Mouse (Mus musculus) midbrain, postnatal 0 days (tissue): ENCODE data around the gene Tmprss7. TPM values are rescaled to one million over a fixed set of nuclear protein-coding genes. Genes with fewer than 3 reads are reported as not detected.
A peak's percentile ranks its signal among the peaks of the same experiment; 100 is the strongest.

Experiments
- ATAC-seq: fragments of 200-750 bp; cut with Nextera tagmentation; 2 replicates; pipeline ENCODE4 v1.8.0; 2017; ENCODE audit warnings: moderate number of reproducible peaks, mild to moderate bottlenecking, moderate TSS enrichment, moderate library complexity; ENCODE audit not compliant: low FRiP score
- DNase-seq: peaks from one replicate; pipeline ENCODE4 v3.0.0-alpha.2; 2015; ENCODE audit warnings: low spot score
- H3K27ac ChIP-seq: fragments of 300-500 bp; sonication (generic); 2 replicates; pipeline ENCODE4 v1.5.1; 2014; ENCODE audit warnings: low read depth, mild to moderate bottlenecking, low read length, mixed read lengths
- H3K27me3 ChIP-seq: fragments of 300-500 bp; sonication (generic); 2 replicates; pipeline ENCODE4 v1.6.1; 2014; ENCODE audit warnings: low read length, control low read depth, mixed read lengths; ENCODE audit not compliant: insufficient read depth
- H3K36me3 ChIP-seq: fragments of 300-500 bp; sonication (generic); 2 replicates; pipeline ENCODE4 v1.6.1; 2014; ENCODE audit warnings: low read length, control low read depth, mixed read lengths; ENCODE audit not compliant: insufficient read depth
- H3K4me1 ChIP-seq: fragments of 300-500 bp; sonication (generic); 2 replicates; pipeline ENCODE4 v1.6.1; 2014; ENCODE audit warnings: mild to moderate bottlenecking, control low read depth, antibody characterized with exemption, low read length, mixed read lengths; ENCODE audit not compliant: insufficient read depth
- H3K4me2 ChIP-seq: fragments of 300-500 bp; sonication (generic); 2 replicates; pipeline ENCODE4 v1.6.1; 2014; ENCODE audit warnings: low read depth, mild to moderate bottlenecking, low read length, mixed read lengths; ENCODE audit not compliant: poor library complexity, severe bottlenecking
- H3K4me3 ChIP-seq: fragments of 300-500 bp; sonication (generic); 2 replicates; pipeline ENCODE4 v1.5.1; 2014; ENCODE audit warnings: low read depth, mild to moderate bottlenecking, low read length, moderate library complexity
- H3K9ac ChIP-seq: fragments of 300-500 bp; sonication (generic); replicated peaks from 2 replicates; pipeline ENCODE4 v1.6.1; 2014; ENCODE audit warnings: mild to moderate bottlenecking, low read length, moderate library complexity, mixed read lengths; ENCODE audit not compliant: poor library complexity, severe bottlenecking
- H3K9me3 ChIP-seq: fragments of 300-500 bp; sonication (generic); 2 replicates; pipeline ENCODE4 v1.6.1; 2016; ENCODE audit warnings: low read length, control low read depth
- CTCF ChIP-seq: IDR thresholded peaks from 2 replicates; pipeline ENCODE4 v1.5.1; 2016; ENCODE audit warnings: antibody characterized with exemption, mild to moderate bottlenecking
- WGBS: fragments of 180-500 bp; shearing (Covaris S2); extraction: QIAGEN DNeasy Blood & Tissue Kit; methylation state at CpG from one replicate; pipeline ENCODE4 v1.1.7; 2014; 5-methylcytosine and 5-hydroxymethylcytosine counted together
- polyA plus RNA-seq: library from polyadenylated mRNA; unstranded; fragments of >200 nt; fragmentation: Nextera tagmentation; extraction: Ambion mirVana; gene quantifications from 2 replicates; pipeline ENCODE4 v1.2.1, GENCODE M21; 2015
- total RNA-seq: library from RNA; depleted of rRNA; stranded (reverse); fragments of >200 nt; gene quantifications from 2 replicates; pipeline ENCODE4 v1.2.3, GENCODE M21; 2014; rRNA removed

Tmprss7 gene
- 1.2 and 1.4 TPM in 2 replicates for total RNA-seq
- 0.92 and 1.6 TPM in 2 replicates for polyA plus RNA-seq

- WGBS: 50% methylated on average over 10 of the region's 10 CpGs
- TF ChIP-seq CTCF: no peak
- no peak for ATAC-seq
- no peak within 1 kb of the TSS for H3K9ac ChIP-seq
- no peaks in the 10 kb centered on the region for H3K27me3 ChIP-seq
- H3K36me3 ChIP-seq: no peaks in the 10 kb centered on the region
- 0 out of 2 replicates have a peak within 1 kb of the TSS, but pooled peaks have one; percentile 32 for H3K27ac ChIP-seq
- H3K4me2 ChIP-seq: no peak within 1 kb of the TSS
- no peak within 1 kb of the TSS for H3K4me3 ChIP-seq
- no peaks in the 10 kb centered on the region for H3K4me1 ChIP-seq
- H3K9me3 ChIP-seq: no peaks in the 10 kb centered on the region
- no peak for DNase-seq
Measured at GRCm38 (mm10) chr16:45693558-45693957, at the start of gene Tmprss7. Gene Tmprss7 (minus strand): TSS chr16:45693658.

DNA sequence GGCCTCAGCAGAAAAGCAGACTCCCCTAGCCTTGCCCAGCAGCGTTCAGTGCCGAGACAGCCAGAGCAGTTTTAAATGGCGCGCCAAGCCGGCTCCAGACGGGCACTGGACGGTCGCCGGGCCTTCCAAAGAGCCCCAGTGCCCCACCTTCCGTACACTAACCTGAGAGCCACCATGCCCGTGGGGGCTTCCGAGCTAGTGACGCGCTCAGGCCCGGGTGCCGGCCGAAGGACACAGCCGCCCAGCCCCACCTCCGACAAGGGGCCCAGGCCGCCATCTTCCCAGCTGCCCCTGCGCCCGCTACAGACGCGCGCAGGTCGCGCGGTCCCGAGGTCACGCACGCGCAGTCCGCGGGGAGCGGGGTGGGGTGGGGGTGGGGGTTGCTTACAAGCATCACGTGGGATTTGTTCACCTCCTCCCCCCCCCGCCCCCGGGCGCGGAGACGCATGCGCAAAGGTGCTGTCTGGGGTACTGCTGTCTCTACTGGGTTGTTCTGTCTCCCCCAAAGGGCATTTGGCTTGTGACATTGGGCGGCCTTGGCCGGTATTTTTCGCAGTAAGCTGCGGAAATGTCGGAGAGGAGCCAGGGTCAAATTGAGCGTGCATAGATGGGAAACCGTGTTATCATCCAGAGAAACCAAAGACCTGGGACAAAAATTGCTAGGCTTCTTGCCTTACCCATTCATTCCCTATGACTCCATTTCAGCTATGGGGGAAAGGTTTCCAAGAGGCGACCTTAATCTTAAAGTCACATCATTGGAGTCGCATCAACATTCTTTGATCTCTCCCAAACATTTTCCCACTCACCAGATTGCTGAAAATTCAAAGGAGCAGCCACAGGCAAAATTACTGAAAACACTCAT is 49.4 kb upstream of the Tmprss7 start, which contains the start of gene Abhd10:
TSS of gene Abhd10 (minus strand) at position 341 of the 862 bp plus-strand sequence.
- under 1% methylated on average over 38 of the region's 51 CpGs for whole genome bisulfite sequencing
- H3K27me3 ChIP-seq: no peaks in the 10 kb centered on the region

DNA sequence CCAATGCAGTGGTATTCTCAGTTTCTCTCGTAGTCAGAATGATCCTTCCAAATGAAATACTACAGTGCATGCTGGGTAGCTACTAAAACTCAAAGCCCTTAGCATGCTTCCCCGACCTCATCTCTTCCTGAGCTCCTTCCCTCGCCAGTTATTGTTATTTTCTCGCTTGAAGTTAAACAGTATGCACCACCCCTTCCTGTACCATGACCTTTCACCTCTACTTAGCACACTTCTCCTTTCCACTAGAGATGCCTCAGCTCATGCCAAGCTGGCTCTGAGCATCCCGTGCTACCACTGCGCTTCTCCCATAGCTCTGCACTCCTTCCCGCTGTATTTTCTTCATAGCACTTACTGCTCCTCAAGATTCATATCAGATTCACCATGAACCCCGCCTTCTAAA is 44.4 kb upstream of the Tmprss7 start:
- WGBS: 89% methylated on average over 8 of the region's 8 CpGs
- Histone ChIP-seq H3K4me3 (no peak overlapping the region), H3K4me1 (peaks cover 3% of the 10 kb centered on the region; the same call in 1 of the 2 replicates), H3K9me3 (no peaks in the 10 kb centered on the region), H3K9ac (no peak overlapping the region), H3K27me3 (no peaks in the 10 kb centered on the region), H3K4me2 (no peak overlapping the region), H3K27ac (no peak overlapping the region), H3K36me3 (peaks cover 23% of the 10 kb centered on the region; the same call in 1 of the 2 replicates)
- no peak for DNase-seq
- no peak for ATAC-seq
- no peak for TF ChIP-seq CTCF

More for the DNA sequence above, 49.4 kb upstream of the Tmprss7 start, which contains the start of gene Abhd10:
- ATAC-seq: peak; percentile 98
- Histone ChIP-seq H3K9me3 (no peaks in the 10 kb centered on the region), H3K4me2 (peak within 1 kb of the TSS; percentile 54), H3K36me3 (no peaks in the 10 kb centered on the region), H3K4me3 (peak within 1 kb of the TSS; percentile 80), H3K27ac (peak within 1 kb of the TSS; percentile 87), H3K4me1 (peaks cover 3% of the 10 kb centered on the region; the same call in 1 of the 2 replicates), H3K9ac (peak within 1 kb of the TSS; percentile 81)
- peak; percentile 96 for DNase-seq
- TF ChIP-seq CTCF: no peak

- peaks cover 27% of the 10 kb centered on the region; the same call in 1 of the 2 replicates for H3K36me3 ChIP-seq
- peaks cover 3% of the 10 kb centered on the region; the same call in 1 of the 2 replicates for H3K4me1 ChIP-seq
- no peak overlapping the region for H3K9ac ChIP-seq
- no peak overlapping the region for H3K27ac ChIP-seq
- no peaks in the 10 kb centered on the region for H3K27me3 ChIP-seq
- DNase-seq (no peak), ATAC-seq (no peak)
- H3K4me3 ChIP-seq: no peak overlapping the region
- H3K9me3 ChIP-seq: no peaks in the 10 kb centered on the region
- no peak overlapping the region for H3K4me2 ChIP-seq
- no peak for TF ChIP-seq CTCF
- WGBS: 99% methylated on average over 3 of the region's 3 CpGs
Measured at GRCm38 (mm10) chr16:45736724-45737123, 43.3 kb upstream of the Tmprss7 start.

- DNase-seq: no peak
- 81% methylated on average over 5 of the region's 5 CpGs for WGBS
- ATAC-seq: no peak
- H3K27me3 ChIP-seq: no peaks in the 10 kb centered on the region
- no peak overlapping the region for H3K4me3 ChIP-seq
- no peak overlapping the region for H3K27ac ChIP-seq
- peaks cover 20% of the 10 kb centered on the region for H3K36me3 ChIP-seq
- H3K9ac ChIP-seq: no peak overlapping the region
- no peak for TF ChIP-seq CTCF
- no peaks in the 10 kb centered on the region for H3K4me1 ChIP-seq
- H3K4me2 ChIP-seq: no peak overlapping the region
- H3K9me3 ChIP-seq: no peaks in the 10 kb centered on the region
Measured at GRCm38 (mm10) chr16:45729163-45729562, 35.7 kb upstream of the Tmprss7 start.

- no peaks in the 10 kb centered on the region for H3K9me3 ChIP-seq
- WGBS: 2% methylated on average over 10 of the region's 10 CpGs
- H3K27me3 ChIP-seq: no peaks in the 10 kb centered on the region
- DNase-seq (peak; percentile 73), ATAC-seq (peak; percentile 69)
- H3K36me3 ChIP-seq: peaks cover 8% of the 10 kb centered on the region; the same call in 1 of the 2 replicates
- peak overlapping the region; percentile 79 for H3K9ac ChIP-seq
- H3K4me1 ChIP-seq: peaks cover 12% of the 10 kb centered on the region; the same call in 1 of the 2 replicates
- peak overlapping the region; percentile 51 for H3K4me3 ChIP-seq
- H3K27ac ChIP-seq: peak overlapping the region; percentile 97
- H3K4me2 ChIP-seq: peak overlapping the region; percentile 72
- TF ChIP-seq CTCF: no peak
Measured at GRCm38 (mm10) chr16:45724742-45725102, 31.3 kb upstream of the Tmprss7 start.
